Mouse (Mus musculus) embryonic fibroblast, embryonic 13.5 days (primary cell): ENCODE measurements around the gene Mylip. TPM values are rescaled to one million over a fixed set of nuclear protein-coding genes. Genes with fewer than 3 reads are reported as not detected.

Source experiments
- H3K27ac ChIP-seq: 2 replicates; pipeline ENCODE4 v1.5.1; 2012; ENCODE audit warnings: low read length, control low read depth, inconsistent platforms; ENCODE audit not compliant: insufficient read depth
- H3K4me1 ChIP-seq: 2 replicates; pipeline ENCODE4 v1.6.1; 2011; ENCODE audit warnings: low read length; ENCODE audit not compliant: control insufficient read depth, insufficient read depth
- H3K4me3 ChIP-seq: 2 replicates; pipeline ENCODE4 v1.5.1; 2011; ENCODE audit warnings: mild to moderate bottlenecking, control low read depth, low read length; ENCODE audit not compliant: insufficient read depth
- CTCF ChIP-seq: IDR thresholded peaks from 2 replicates; pipeline ENCODE4 v1.5.1; 2011; ENCODE audit warnings: mild to moderate bottlenecking, control low read depth, low read length, moderate library complexity, borderline replicate concordance; ENCODE audit not compliant: insufficient read depth
- POLR2A ChIP-seq: IDR thresholded peaks from 2 replicates; pipeline ENCODE4 v1.6.1; 2011; ENCODE audit warnings: low read depth, mild to moderate bottlenecking, control low read depth, low read length, moderate library complexity
- polyA plus RNA-seq: library from polyadenylated mRNA; stranded (reverse); fragments of >200 nt; gene quantifications from 2 replicates; pipeline ENCODE4 v1.2.4, GENCODE M21; 2011; ENCODE audit warnings: low read depth; ENCODE audit not compliant: missing spikeins, insufficient read length

The Mylip gene
- polyA plus RNA-seq, 1 experiment: 37.5 TPM

DNA sequence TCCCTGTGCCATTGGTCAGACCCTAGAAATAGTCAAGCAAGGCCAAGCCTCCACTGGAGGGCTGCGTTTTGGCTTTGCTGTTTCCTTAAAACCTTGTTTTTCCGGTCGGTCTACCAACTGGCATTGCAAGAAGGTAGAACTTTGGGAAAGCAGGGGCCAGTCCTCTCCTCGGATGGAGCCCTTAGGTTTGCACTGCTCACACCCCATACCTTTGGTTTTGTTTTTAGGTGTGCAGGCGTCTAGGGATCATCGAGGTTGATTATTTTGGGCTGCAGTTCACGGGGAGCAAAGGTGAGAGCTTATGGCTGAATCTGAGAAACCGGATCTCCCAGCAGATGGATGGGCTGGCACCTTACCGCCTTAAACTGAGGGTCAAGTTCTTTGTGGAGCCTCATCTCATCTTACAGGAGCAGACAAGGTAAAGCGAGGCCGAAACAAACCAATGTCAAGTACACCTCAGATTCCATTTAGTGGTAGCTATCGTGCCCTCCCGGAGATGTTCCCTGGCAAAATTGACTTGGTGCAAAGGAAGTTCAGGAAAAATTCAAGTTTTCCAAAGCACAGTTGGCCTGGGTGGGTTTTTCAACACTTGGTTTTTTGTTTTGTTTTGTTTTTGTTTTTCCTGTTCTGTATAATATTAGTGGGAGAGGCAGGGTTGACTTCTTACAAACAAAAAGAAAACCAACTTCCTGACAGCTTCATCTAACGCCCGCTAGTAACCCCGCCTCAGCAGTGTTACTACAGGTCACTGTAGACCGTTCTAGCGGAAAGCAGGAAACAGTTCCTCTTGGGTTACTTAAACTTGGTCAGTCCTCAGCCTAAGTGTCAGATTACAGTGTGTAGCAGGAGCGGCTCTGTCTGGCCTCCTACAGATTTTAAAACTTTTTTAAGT is 1.7 kb downstream of the Mylip start:
- TF ChIP-seq CTCF (no peak), POLR2A (no peak)
- Histone ChIP-seq H3K27ac (peak overlapping the region; percentile 89), H3K4me3 (peak overlapping the region; percentile 90), H3K4me1 (peaks cover 17% of the 10 kb centered on the region)

DNA sequence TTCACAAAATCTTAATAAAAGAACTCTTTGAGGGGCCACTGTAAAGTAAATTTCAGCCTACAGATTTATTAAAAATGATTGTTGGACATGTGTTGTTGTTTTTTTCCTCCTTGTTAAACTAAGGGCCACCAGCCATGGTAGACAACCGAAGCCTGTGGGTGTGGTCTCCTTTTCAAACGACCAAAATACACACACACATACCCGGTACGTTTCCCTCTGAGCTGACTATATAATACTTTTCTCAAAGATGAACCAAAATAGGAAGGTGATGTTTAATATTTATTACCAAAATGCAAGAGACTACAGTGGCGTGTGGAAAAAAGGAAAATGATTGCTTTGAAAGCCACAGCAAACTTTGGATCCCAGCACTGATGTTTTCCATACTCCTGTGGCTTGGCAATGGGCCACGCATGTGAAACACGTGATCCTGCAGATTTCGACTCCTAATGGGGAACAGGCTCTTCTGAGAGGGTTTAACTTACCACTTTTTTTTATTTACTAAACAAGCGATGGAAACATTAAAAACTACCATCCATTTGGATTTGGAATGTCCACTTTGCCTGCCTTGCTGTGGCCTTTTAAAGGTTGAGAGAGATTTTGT is 2.4 kb downstream of the Mylip start:
- peaks cover 22% of the 10 kb centered on the region for H3K4me1 ChIP-seq
- no peak for TF ChIP-seq CTCF
- no peak; the same call in 1 of the 2 replicates for TF ChIP-seq POLR2A

GRCm38 (mm10) chr13:45394221-45394768 is 4.8 kb downstream of the Mylip start:
- no peak for TF ChIP-seq CTCF
- no peak for TF ChIP-seq POLR2A

More for the DNA sequence above, 2.4 kb downstream of the Mylip start:
- peak overlapping the region; percentile 89 for H3K27ac ChIP-seq
- 0 out of 2 replicates have a peak overlapping the region, but pooled peaks have one; percentile 90 for H3K4me3 ChIP-seq

DNA sequence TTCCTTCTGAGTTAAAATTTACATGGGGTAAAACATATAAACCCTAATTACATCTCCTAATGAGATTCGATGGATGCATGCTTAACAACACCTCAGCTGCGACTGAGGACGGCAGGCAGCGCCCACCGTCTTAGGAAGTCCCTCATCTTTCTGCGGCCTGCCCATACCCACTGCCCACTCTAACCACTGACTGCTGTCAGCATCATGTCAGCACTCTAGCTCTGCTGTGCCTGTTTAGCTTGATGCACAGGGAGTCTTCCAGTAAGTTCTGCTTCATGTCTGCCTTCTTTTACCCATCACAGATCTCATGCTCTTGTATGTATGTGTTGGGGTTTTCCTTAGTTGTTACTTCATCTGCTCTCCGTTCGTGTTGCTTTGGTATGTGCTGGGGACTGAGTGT is 7.2 kb downstream of the Mylip start:
- peak overlapping the region; percentile 84 for H3K27ac ChIP-seq
- TF ChIP-seq POLR2A (no peak), CTCF (no peak)
- H3K4me3 ChIP-seq: no peak overlapping the region
- peaks cover 31% of the 10 kb centered on the region for H3K4me1 ChIP-seq

More at GRCm38 (mm10) chr13:45394221-45394768, 4.8 kb downstream of the Mylip start:
- Histone ChIP-seq H3K4me3 (no peak overlapping the region), H3K4me1 (peaks cover 30% of the 10 kb centered on the region), H3K27ac (no peak overlapping the region)

DNA sequence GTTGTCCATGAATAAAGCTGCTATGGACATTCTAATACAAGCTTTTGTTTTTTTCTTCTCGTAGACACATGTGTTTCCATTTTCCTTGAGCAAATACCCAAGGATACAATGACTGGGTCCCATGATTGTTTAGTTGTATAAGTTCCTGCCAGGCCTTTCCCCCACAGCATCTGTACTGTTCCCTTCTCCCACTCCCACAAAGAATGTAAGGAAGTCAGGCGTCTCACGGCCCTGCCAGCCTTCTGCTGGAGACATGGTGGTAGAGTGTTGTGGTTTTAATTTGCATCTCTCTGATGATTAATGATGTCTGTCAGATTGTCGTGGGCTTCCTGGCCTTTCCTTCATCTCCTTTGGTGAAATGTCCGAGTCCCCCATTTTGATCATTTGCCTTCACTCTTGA is 7.7 kb downstream of the Mylip start:
- H3K4me1 ChIP-seq: peaks cover 35% of the 10 kb centered on the region
- H3K4me3 ChIP-seq: no peak overlapping the region
- H3K27ac ChIP-seq: peak overlapping the region; percentile 84
- TF ChIP-seq CTCF (no peak), POLR2A (no peak)

- Histone ChIP-seq H3K4me1 (peaks cover 32% of the 10 kb centered on the region), H3K27ac (peak overlapping the region; percentile 94), H3K4me3 (no peak overlapping the region)
- TF ChIP-seq POLR2A: no peak
- no peak for TF ChIP-seq CTCF
These were observed 8.6 kb downstream of the Mylip start for GRCm38 (mm10) chr13:45397896-45398805.

GRCm38 (mm10) chr13:45400700-45401099 is 11.2 kb downstream of the Mylip start:
- H3K27ac ChIP-seq: peak overlapping the region; percentile 45; the same call in 1 of the 2 replicates
- no peak overlapping the region for H3K4me3 ChIP-seq
- no peak for TF ChIP-seq POLR2A
- TF ChIP-seq CTCF: no peak
- peaks cover 22% of the 10 kb centered on the region for H3K4me1 ChIP-seq

GRCm38 (mm10) chr13:45401816-45402215 is 12.3 kb downstream of the Mylip start:
- TF ChIP-seq POLR2A (no peak), CTCF (no peak)
- Histone ChIP-seq H3K27ac (peak overlapping the region; percentile 62), H3K4me1 (peaks cover 14% of the 10 kb centered on the region), H3K4me3 (no peak overlapping the region)
